Mouse (Mus musculus): Measurements from ENCODE around the gene Myo5c.

- TF ChIP-seq POLR2A (IDR thresholded peaks at IDR 0.05; ENCODE audit: borderline replicate concordance, control insufficient read depth, low read depth, low read length) = no peak
- TF ChIP-seq CTCF (IDR thresholded peaks at IDR 0.05; ENCODE audit: control insufficient read depth, insufficient read depth, low read length) = no peak
Measured at GRCm38 (mm10) chr9:75347458-75347857, 115.6 kb downstream of the Myo5c start, which contains the start of gene Bcl2l10.
